Mouse (Mus musculus): ENCODE measurements around the gene BC030499.

The BC030499 gene

GRCm38 (mm10) chr11:78310861-78311511 lies 20.3 kb downstream of the BC030499 start:
- no peak for DNase-seq

DNA sequence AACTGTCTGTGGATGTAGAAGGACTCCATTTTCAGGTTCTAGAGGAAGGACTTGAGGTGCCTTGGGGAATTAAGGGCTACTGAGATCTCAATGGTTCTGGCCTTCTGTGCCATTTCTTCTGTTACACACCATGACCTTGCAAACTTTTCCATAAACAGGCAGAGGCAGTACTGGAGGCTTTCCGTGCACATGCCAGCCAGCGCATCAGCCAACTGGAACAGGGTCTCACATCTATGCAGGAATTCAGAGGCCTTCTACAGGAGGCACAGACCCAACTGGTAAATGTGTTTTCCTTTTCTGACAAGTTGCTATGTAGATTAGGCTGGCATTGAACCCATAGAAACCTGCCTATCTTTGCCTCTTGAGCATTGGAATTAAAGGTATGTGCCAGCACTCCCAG lies 23.0 kb downstream of the BC030499 start:
- DNase-seq, result no peak

DNA sequence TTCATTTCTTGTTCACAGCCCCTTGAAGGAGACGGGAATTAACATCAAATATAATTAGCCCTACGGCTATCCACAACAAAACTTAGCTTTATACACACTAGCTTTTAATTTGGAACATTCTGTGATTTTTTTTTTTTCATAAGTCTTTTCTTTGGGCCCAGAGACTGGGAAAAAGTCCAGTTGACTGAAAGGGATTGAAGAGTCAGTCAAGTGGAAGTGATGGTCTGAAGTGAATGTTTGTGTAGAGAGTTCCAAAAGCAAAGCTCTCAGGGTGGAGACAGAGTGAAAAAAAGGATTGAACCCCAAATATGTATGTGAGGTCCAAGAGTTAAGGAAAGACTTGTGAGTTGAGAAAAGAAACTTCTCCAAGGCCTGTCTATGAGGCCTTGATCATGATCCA lies 27.8 kb downstream of the BC030499 start:
- no peak for DNase-seq

- no peak for DNase-seq
Measured at GRCm38 (mm10) chr11:78322076-78322831, 31.6 kb downstream of the BC030499 start.

GRCm38 (mm10) chr11:78322860-78323259 lies 32.2 kb downstream of the BC030499 start, which contains the start of gene Aldoc:
Gene Aldoc (plus strand): TSS chr11:78322968.
- peak; percentile 58 to 75 for DNase-seq

DNA sequence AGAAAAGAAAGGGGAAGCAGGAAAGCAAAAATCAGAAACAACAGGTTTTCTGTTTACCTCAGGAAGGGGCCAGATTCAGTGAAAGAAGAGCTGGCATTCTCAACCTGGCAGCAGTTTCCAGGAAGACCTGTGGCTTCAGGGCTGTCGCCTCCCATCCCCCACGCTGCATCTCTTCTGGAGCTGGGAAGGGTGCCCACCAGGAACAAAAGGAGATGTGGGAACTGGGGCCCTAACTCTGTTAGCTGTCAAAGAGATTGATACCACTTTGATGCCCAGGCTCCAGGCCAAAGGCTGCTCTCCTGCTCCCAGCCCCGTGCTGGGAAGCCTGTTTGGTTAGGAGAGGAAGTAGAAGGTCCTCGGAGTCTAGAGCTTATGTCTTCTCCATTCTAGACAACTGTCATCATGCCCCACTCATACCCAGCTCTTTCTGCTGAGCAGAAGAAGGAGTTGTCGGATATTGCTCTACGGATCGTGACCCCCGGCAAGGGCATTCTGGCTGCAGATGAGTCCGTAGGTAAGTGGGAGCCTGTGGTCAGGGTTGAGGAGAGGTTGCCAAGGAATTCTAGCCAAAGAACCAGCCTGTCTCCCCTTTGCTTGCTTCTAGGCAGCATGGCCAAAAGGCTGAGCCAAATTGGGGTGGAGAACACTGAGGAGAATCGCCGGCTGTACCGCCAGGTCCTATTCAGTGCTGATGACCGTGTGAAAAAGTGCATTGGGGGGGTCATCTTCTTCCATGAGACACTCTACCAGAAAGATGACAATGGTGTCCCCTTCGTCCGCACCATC lies 33.6 kb downstream of the BC030499 start:
- DNase-seq, result no peak

- no peak for DNase-seq
Measured at GRCm38 (mm10) chr11:78324965-78325364, 34.3 kb downstream of the BC030499 start.

DNA sequence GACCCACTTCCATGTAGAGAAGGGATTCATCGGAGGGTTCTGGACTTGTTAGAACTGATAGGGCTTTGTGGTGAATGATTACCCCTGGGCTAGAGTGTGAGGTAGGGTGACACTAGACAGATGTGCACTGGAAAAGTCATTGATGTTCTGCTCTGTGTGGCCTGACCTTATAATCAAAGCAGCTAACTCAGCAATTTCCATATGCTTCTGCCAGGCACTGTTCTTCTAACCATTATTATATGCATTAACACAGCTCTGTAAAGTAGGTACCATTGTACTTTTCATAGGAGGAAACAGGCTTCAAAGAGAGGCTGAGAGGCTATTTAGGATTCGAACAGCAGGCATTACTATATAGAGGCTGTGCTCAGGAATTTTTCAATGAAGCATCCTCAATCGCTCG lies 36.6 kb downstream of the BC030499 start:
- no peak for DNase-seq

DNA sequence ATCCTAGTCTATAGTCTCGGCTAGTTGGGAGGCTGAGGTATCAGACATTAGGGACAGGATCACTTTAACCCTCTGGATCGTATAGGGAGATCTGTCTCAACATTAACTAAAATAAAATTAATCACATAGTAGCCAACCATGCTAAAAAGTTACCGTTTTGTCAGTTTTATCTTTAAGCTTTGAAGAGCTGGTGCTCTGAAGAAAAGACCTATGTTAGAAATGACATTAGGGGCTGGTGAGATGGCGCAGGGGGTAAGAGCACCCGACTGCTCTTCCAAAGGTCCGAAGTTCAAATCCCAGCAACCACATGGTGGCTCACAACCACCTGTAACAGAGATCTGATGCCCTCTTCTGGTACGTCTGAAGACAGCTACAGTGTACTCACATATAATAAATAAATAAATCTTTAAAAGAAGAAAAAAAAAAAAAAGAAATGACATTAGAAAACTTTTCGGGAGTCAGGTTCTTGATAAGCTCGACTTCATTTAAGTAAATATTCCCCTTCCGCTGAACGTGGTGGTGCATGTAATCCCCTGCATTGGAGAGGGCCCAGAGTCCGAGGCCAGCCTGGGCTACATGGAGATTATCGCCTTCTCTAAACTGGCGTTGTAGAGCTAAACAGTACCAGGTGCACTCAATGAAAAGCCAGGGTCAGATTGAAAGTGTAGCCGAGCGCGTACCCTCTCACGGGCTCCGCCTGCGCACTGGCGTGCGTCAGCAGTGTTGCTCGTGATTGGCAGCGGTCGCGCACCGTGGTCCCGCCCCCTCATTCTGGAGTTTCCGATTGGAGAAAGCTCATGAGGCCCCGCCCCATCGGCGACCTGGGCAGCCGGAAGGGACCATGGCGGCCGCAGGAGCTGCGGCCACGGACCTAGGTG lies 37.2 kb downstream of the BC030499 start, which contains the start of gene Pigs:
Gene Pigs, plus strand, starts transcription at position 782 of the 878 bp plus-strand sequence.
- DNase-seq, result peak; percentile 90 to 93

GRCm38 (mm10) chr11:78328512-78329056 lies 37.9 kb downstream of the BC030499 start:
- no peak for DNase-seq

DNA sequence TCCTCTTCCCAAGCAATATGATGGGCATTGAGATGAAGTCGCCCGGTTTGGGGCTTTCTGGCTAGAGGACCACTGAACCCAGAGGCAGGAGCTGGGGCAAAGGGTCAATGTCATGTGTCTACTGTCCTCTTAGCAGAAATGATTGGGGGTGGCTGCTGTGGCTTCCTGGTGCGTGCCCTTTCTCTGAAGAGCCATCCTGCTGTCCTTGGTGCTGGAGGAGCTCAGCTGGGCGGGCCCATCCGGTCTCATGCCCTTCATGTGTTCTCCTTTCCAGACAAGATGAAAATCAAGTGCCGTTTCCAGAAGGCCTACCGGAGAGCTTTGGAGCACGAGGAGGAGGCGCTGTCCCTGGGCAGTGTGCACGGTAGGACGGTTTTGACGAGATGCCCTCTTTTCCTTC lies 42.0 kb downstream of the BC030499 start:
- no peak for DNase-seq

- no peak for DNase-seq
Measured at GRCm38 (mm10) chr11:78333992-78334391, 43.4 kb downstream of the BC030499 start.

GRCm38 (mm10) chr11:78337040-78337439 lies 46.4 kb downstream of the BC030499 start:
- no peak for DNase-seq

DNA sequence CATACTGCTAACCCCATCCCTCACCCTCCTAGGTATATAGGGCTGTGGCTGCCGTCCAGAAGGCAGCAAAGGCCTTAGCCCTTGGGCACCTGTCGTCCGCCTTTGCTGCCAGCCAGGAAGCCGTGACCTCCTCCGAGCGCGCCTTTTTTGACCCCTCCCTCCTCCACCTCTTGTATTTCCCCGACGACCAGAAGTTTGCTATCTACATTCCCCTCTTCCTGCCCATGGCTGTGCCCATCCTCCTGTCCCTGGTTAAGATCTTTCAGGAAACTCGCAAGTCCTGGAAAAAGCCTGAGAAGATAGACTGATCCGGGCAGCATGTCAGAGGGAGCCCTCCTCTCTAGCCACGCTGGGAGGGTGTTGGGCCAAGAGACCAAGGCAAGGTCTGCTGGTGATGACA lies 51.1 kb downstream of the BC030499 start:
- no peak for DNase-seq

DNA sequence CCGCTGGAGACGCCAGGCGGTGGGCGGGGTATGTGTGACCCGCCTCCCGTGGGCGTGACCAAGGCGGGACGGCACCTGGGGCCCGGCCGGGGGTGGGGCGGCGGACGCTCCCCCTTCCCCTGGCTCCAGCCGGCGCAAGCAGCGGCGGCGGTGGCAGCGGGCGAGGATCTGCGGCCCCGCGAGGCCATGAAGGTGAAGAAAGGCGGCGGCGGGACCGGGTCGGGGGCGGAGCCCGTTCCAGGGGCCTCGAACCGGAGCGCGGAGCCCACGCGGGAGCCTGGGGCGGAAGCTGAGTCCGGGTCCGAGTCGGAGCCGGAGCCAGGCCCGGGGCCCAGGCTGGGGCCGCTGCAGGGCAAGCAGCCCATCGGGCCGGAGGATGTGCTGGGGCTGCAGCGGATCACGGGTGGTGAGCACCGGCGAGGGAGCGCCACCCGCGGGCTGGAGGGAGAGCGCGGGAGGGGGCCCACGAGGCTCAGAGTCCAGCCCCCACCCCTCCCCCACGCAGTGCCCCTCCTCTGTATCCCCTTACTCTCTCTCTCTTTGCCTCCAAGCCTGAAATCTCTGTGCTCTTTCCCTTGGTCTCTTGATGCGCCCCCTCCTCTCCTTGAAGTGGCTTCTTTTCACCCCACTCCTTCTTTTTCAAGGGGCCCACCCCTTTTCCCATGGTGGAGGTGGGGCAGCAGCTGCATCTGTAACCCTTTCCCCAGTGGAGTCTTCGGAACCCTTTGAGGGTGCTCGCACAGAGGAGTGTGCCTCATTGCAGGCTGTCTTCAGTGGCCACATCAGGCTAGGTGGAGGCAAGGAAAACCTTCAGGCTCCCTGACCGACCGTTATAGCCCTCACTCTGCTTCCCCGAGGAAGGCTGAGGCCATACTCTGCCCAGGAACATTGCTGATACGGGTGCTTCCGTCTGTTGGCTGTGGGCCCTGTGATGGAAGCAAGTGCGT lies 53.0 kb downstream of the BC030499 start, which contains the start of gene Unc119:
Gene Unc119, plus strand, starts transcription at position 102 of the 947 bp plus-strand sequence.
- DNase-seq, result peak; percentile 68 to 71

DNA sequence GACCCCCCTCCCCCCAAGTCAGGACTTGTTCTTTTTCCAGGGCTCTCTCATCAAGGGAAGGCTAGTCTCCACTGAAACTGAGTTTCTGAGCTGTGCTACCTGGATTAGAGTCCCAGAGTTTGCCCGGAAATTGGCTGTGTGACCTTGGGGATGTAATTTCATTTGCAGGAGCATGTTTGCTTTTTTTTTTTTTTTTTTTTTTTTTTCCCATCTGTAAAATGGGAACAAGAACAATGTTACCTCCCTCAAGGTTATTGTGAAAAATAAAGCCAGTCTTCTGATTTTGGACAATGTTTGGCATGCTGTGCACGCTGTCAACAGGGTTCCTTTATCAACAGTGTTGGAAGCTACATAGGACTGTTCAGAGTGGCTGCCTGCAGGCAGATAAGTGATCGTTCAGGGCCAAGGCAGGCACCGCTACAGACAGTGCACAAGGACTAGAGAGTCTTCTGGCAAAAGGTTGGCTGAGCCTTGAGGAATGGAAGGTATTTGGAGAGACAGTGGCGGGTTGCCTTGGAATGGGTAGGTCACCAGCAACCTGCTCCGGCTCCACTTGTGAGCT lies 53.8 kb downstream of the BC030499 start:
- no peak for DNase-seq

DNA sequence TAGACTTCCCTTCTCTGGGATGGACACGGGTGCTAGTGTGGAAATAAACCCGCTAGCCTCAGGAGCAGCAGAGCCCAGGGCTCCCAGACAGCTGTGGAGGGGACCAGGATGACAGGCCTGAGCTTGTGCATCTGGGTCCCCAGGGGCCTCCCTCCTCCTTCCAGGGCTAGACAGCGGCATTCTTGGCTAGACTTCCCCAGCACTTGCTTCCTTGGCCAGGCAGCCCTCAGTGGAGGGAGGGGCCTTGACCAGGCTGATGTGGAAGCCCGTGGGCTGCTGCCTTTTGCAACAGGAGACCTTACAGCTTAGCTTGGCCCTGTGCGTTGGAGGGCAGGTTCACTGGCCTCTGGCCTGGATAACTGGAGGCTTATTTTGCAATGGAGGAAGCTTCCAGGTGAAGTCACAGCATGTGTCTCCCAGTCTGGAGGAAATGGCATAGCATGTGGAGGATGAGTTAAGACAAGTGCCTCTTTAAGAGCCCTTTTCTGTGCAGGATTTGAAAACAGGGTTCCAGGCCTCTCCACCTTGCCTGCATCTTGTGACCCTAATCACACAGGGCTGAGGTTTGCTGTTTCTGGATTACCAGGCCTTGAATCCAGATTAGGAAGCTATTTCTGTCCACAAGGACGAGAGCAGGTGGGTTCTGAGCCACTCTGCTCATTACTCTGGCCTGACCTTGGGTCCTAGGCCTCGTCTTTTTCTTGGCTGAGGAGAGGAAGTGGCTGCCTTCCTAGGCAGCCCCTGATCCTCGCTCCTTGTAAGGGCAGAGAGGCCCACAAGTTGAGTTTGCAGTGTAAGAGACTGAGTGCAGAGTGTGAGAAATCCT lies 54.5 kb downstream of the BC030499 start:
- no peak for DNase-seq

DNA sequence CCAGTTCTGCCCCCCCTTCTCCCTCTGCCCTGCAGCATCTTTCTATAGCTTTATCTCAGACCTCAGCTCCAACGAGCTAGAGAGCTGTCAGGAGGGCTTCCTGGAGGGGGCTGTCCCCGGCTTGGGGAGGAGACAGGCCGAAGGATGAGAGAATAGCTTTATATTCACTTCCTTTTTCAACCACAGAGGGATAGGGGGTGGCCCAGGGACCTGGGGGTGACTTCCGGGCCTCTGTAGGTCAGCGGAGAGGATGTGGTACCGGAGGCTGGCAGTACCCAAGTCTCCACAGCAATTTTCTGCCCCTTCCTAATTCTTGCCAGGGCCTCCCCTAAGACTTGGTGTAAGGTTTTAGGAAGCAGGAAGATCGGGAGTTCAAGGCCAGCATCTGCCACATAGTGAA lies 55.2 kb downstream of the BC030499 start:
- peak in 1 of 2 experiments; percentile 54 for DNase-seq

Data from thymus, adult 18-20 months (tissue).